Comparison of ENCODE assay signal across 14 mouse cellular contexts in genomic region chr6:94214895-94215538, GRCm38 (mm10).
DNase-seq lines count a peak whose midpoint lies in the region; ATAC-seq lines count a peak whose summit lies in the region.
"Had no signal": no experiment of that assay in that cellular context is flagged by ENCODE, and none has a peak within 500 bp of the region (broad histone marks: within the 10 kb centered on the region; RNA-seq: fewer than 3 reads in every experiment).

No protein-coding gene starts in this region.

- no peaks in the 10 kb centered on the region for H3K27me3 ChIP-seq in kidney, embryonic 15.5 days
- H3K27me3 ChIP-seq in embryonic facial prominence, embryonic 13.5 days, result no peaks in the 10 kb centered on the region
- H3K27me3 ChIP-seq in heart, embryonic 14.5 days (ENCODE audit: control insufficient read depth, insufficient read depth, low read length), result no peaks in the 10 kb centered on the region
- no peaks in the 10 kb centered on the region for H3K27me3 ChIP-seq in liver, embryonic 11.5 days (replicated peaks; ENCODE audit: control insufficient read depth, insufficient read depth, low read length)
- H3K27me3 ChIP-seq: hindbrain, embryonic 15.5 days; Patski had no signal

- ATAC-seq in kidney, embryonic 15.5 days (replicated peaks; ENCODE audit: low FRiP score), result 0 out of 2 replicates have a peak, but pooled peaks have one; percentile 33
- no peak for ATAC-seq in embryonic facial prominence, embryonic 13.5 days (ENCODE audit: insufficient number of reproducible peaks, insufficient read depth, low FRiP score, low TSS enrichment, low read depth)
- peak; percentile 65 for ATAC-seq in heart, embryonic 14.5 days (ENCODE audit: insufficient number of reproducible peaks, insufficient read depth, low FRiP score, low read depth)
- no peak for ATAC-seq in liver, embryonic 11.5 days (replicated peaks; ENCODE audit: low FRiP score)
- ATAC-seq: Patski had no signal

- H3K4me2 ChIP-seq in kidney, embryonic 15.5 days, result no peak overlapping the region
- H3K4me2 ChIP-seq in embryonic facial prominence, embryonic 13.5 days, result no peak overlapping the region
- H3K4me2 ChIP-seq in heart, embryonic 14.5 days (ENCODE audit: low read length), result peak overlapping the region; percentile 4; the same call in 1 of the 2 replicates
- no peak overlapping the region for H3K4me2 ChIP-seq in liver, embryonic 11.5 days
- H3K4me2 ChIP-seq: hindbrain, embryonic 15.5 days had no signal

- H3K9me3 ChIP-seq in kidney, embryonic 15.5 days (replicated peaks), result no peaks in the 10 kb centered on the region
- no peaks in the 10 kb centered on the region for H3K9me3 ChIP-seq in embryonic facial prominence, embryonic 13.5 days
- no peaks in the 10 kb centered on the region for H3K9me3 ChIP-seq in heart, embryonic 14.5 days (ENCODE audit: control insufficient read depth, low read length)
- H3K9me3 ChIP-seq in liver, embryonic 11.5 days (ENCODE audit: control insufficient read depth, low read length), result no peaks in the 10 kb centered on the region
- H3K9me3 ChIP-seq: hindbrain, embryonic 15.5 days had no signal

- no peaks in the 10 kb centered on the region for H3K36me3 ChIP-seq in kidney, embryonic 15.5 days
- H3K36me3 ChIP-seq in embryonic facial prominence, embryonic 13.5 days, result no peaks in the 10 kb centered on the region
- no peaks in the 10 kb centered on the region for H3K36me3 ChIP-seq in heart, embryonic 14.5 days (ENCODE audit: control insufficient read depth, insufficient read depth, low read length)
- no peaks in the 10 kb centered on the region for H3K36me3 ChIP-seq in liver, embryonic 11.5 days (ENCODE audit: control insufficient read depth, insufficient read depth, low read length)
- H3K36me3 ChIP-seq: hindbrain, embryonic 15.5 days had no signal

- DNase-seq in kidney, adult 18-20 months, result no peak
- DNase-seq in lung, postnatal 10 days, result peak; percentile 5
- no peak for DNase-seq in thymus, postnatal 0 days (ENCODE audit: low spot score)
- DNase-seq in liver, embryonic 11.5 days (ENCODE audit: low spot score), result no peak
- no peak for DNase-seq in adrenal gland, adult 2 months
- DNase-seq: adrenal gland, adult 8-10 months; gastrocnemius, postnatal 10 days; left cerebral cortex, postnatal 4 days; thymus, adult 2 months had no signal

- 67% methylated on average over 7 of the region's 7 CpGs for WGBS in kidney, embryonic 15.5 days
- WGBS in embryonic facial prominence, embryonic 13.5 days, result 77% methylated on average over 7 of the region's 7 CpGs
- 33% methylated on average over 7 of the region's 7 CpGs for WGBS in heart, embryonic 14.5 days
- WGBS in liver, embryonic 11.5 days, result 83% methylated on average over 7 of the region's 7 CpGs

- no peak overlapping the region for H3K4me3 ChIP-seq in kidney, embryonic 15.5 days (replicated peaks)
- no peak overlapping the region for H3K4me3 ChIP-seq in embryonic facial prominence, embryonic 13.5 days
- no peak overlapping the region for H3K4me3 ChIP-seq in heart, embryonic 14.5 days (ENCODE audit: control insufficient read depth in 1 of 2, insufficient read depth in 1 of 2, low read depth in 1 of 2, low read length in 2 of 2)
- no peak overlapping the region for H3K4me3 ChIP-seq in liver, embryonic 11.5 days (ENCODE audit: low read depth, low read length)
- H3K4me3 ChIP-seq: hindbrain, embryonic 15.5 days had no signal

- 0 out of 2 replicates have a peak overlapping the region, but pooled peaks have one; percentile 6 for H3K27ac ChIP-seq in kidney, embryonic 15.5 days
- H3K27ac ChIP-seq in embryonic facial prominence, embryonic 13.5 days, result 0 out of 2 replicates have a peak overlapping the region, but pooled peaks have one; percentile 0
- peak overlapping the region; percentile 86 to 94 for H3K27ac ChIP-seq in heart, embryonic 14.5 days (replicated peaks in 1 of 2; ENCODE audit: control insufficient read depth in 1 of 2, insufficient read depth in 1 of 2, low read depth in 2 of 2, low read length in 2 of 2)
- no peak overlapping the region for H3K27ac ChIP-seq in liver, embryonic 11.5 days (ENCODE audit: low read depth, low read length)
- H3K27ac ChIP-seq: hindbrain, embryonic 15.5 days had no signal

- no peak overlapping the region for H3K9ac ChIP-seq in kidney, embryonic 15.5 days
- H3K9ac ChIP-seq in embryonic facial prominence, embryonic 13.5 days, result no peak overlapping the region
- peak overlapping the region; percentile 35; the same call in 1 of the 2 replicates for H3K9ac ChIP-seq in heart, embryonic 14.5 days (ENCODE audit: low read length)
- H3K9ac ChIP-seq in liver, embryonic 11.5 days (ENCODE audit: low read depth, low read length), result no peak overlapping the region
- H3K9ac ChIP-seq: hindbrain, embryonic 15.5 days had no signal

- H3K4me1 ChIP-seq in kidney, embryonic 15.5 days, result peaks cover 14% of the 10 kb centered on the region
- peaks cover 34% of the 10 kb centered on the region for H3K4me1 ChIP-seq in embryonic facial prominence, embryonic 13.5 days
- H3K4me1 ChIP-seq in heart, embryonic 14.5 days (ENCODE audit: control insufficient read depth in 2 of 2, insufficient read depth in 2 of 2, low read length in 2 of 2), result peaks cover 23 to 53% of the 10 kb centered on the region in 2 experiments
- H3K4me1 ChIP-seq in liver, embryonic 11.5 days (replicated peaks; ENCODE audit: control insufficient read depth, insufficient read depth, low read length), result no peaks in the 10 kb centered on the region
- H3K4me1 ChIP-seq: hindbrain, embryonic 15.5 days had no signal

Comparison
In these comparisons a context has a peak if more than half of its experiments do, and no peak if none do; other contexts are left out.
1. ATAC-seq: peak in kidney, embryonic 15.5 days (single experiment) and heart, embryonic 14.5 days (single experiment); none in embryonic facial prominence, embryonic 13.5 days (single experiment) and liver, embryonic 11.5 days (single experiment).